Mouse (Mus musculus) CH12.LX (cell line): ENCODE results near the gene Lyl1. TPM values are rescaled to one million over a fixed set of nuclear protein-coding genes. Genes with fewer than 3 reads are reported as not detected.
A peak's percentile ranks its signal among the peaks of the same experiment; 100 is the strongest.

Experiments used
- DNase-seq: peaks from one replicate; pipeline ENCODE4 v3.0.0-alpha.2; 2013; ENCODE audit errors: extremely low read depth
- H3K27ac ChIP-seq: 2 replicates; pipeline ENCODE4 v1.5.1; 2012; ENCODE audit warnings: low read depth, mild to moderate bottlenecking, control low read depth, moderate library complexity; ENCODE audit not compliant: insufficient read depth
- H3K27me3 ChIP-seq: replicated peaks from 2 replicates; pipeline ENCODE3; 2012; ENCODE audit warnings: inconsistent platforms
- H3K36me3 ChIP-seq, 2 experiments: replicated peaks in 1 of 2; 2 replicates each; pipeline versions ENCODE3 to v1.6.1; 2012; ENCODE audit warnings: inconsistent platforms in 1 of 2, low read length in 1 of 2, mild to moderate bottlenecking in 1 of 2, mixed read lengths in 1 of 2, moderate library complexity in 1 of 2; ENCODE audit not compliant: control insufficient read depth in 1 of 2, insufficient read depth in 1 of 2
- H3K4me1 ChIP-seq, 2 experiments: 2 replicates each; pipeline ENCODE4 v1.6.1; 2012; ENCODE audit warnings: inconsistent platforms in 1 of 2, moderate library complexity in 1 of 2; ENCODE audit not compliant: insufficient read depth in 2 of 2, control insufficient read depth in 1 of 2
- H3K4me2 ChIP-seq: 2 replicates; pipeline ENCODE4 v1.6.1; 2012; ENCODE audit warnings: low read depth, mild to moderate bottlenecking, control low read depth; ENCODE audit not compliant: poor library complexity, insufficient read depth, severe bottlenecking
- H3K4me3 ChIP-seq, 3 experiments: fragments of 150-350 bp in 1 of 3; sonication (generic) in 1 of 3; replicated peaks in 1 of 3; 2 replicates each; pipeline versions ENCODE3 to v1.5.1; 2011 to 2012; ENCODE audit warnings: low read depth in 2 of 3, low read length in 2 of 3, mild to moderate bottlenecking in 2 of 3, moderate library complexity in 2 of 3, control low read depth in 1 of 3, improper control_type of control experiment in 1 of 3, inconsistent platforms in 1 of 3, mixed read lengths in 1 of 3; ENCODE audit not compliant: poor library complexity in 1 of 3
- H3K79me2 ChIP-seq: replicated peaks from 2 replicates; pipeline ENCODE4 v1.6.1; 2012; ENCODE audit warnings: mild to moderate bottlenecking, moderate library complexity; ENCODE audit not compliant: control insufficient read depth, poor library complexity, insufficient read depth, severe bottlenecking; ENCODE audit errors: extremely low read depth
- H3K9ac ChIP-seq: 2 replicates; pipeline ENCODE4 v1.6.1; 2012; ENCODE audit warnings: low read depth, mild to moderate bottlenecking, control low read depth, moderate library complexity; ENCODE audit not compliant: insufficient read depth
- H3K9me3 ChIP-seq: replicated peaks from 2 replicates; pipeline ENCODE3; 2012; ENCODE audit warnings: low read length, inconsistent platforms, mixed read lengths
- BHLHE40 ChIP-seq: IDR thresholded peaks from 2 replicates; pipeline ENCODE4 v1.6.1; 2011; ENCODE audit warnings: mild to moderate bottlenecking, low read depth, low read length, improper control_type of control experiment
- CHD1 ChIP-seq: IDR thresholded peaks from 2 replicates; pipeline ENCODE4 v1.6.1; 2012; ENCODE audit warnings: low read depth, low read length, improper control_type of control experiment, inconsistent platforms
- CTCF ChIP-seq, 2 experiments: IDR thresholded peaks in 1 of 2; conservative IDR thresholded peaks in 1 of 2; 2 replicates each; pipeline ENCODE4 v1.5.1; 2011 to 2012; ENCODE audit warnings: low read depth in 2 of 2, low read length in 2 of 2, improper control_type of control experiment in 1 of 2, inconsistent platforms in 1 of 2, mild to moderate bottlenecking in 1 of 2, moderate library complexity in 1 of 2
- ELF1 ChIP-seq: IDR thresholded peaks from 2 replicates; pipeline ENCODE4 v1.6.1; 2014; ENCODE audit warnings: low read depth, mild to moderate bottlenecking, inconsistent platforms, low read length, improper control_type of control experiment
- GABPA ChIP-seq: IDR thresholded peaks from 2 replicates; pipeline ENCODE4 v1.6.1; 2012; ENCODE audit warnings: low read depth, low read length, improper control_type of control experiment, inconsistent platforms; ENCODE audit not compliant: insufficient replicate concordance
- JUN ChIP-seq: IDR thresholded peaks from 2 replicates; pipeline ENCODE4 v1.6.1; 2011; ENCODE audit warnings: low read depth, mild to moderate bottlenecking, low read length, improper control_type of control experiment, moderate library complexity; ENCODE audit not compliant: insufficient read depth
- JUND ChIP-seq: conservative IDR thresholded peaks from 2 replicates; pipeline ENCODE4 v1.6.1; 2011; ENCODE audit warnings: low read depth, low read length, improper control_type of control experiment
- MAFK ChIP-seq: IDR thresholded peaks from 2 replicates; pipeline ENCODE4 v1.6.1; 2011; ENCODE audit warnings: low read length, improper control_type of control experiment; ENCODE audit not compliant: insufficient replicate concordance
- MAZ ChIP-seq: IDR thresholded peaks from 2 replicates; pipeline ENCODE4 v1.6.1; 2012; ENCODE audit warnings: low read depth, mild to moderate bottlenecking, inconsistent platforms, low read length, improper control_type of control experiment, moderate library complexity
- MXI1 ChIP-seq: IDR thresholded peaks from 2 replicates; pipeline ENCODE4 v1.6.1; 2011; ENCODE audit warnings: mild to moderate bottlenecking, low read depth, low read length, improper control_type of control experiment
- MYC ChIP-seq: IDR thresholded peaks from 2 replicates; pipeline ENCODE4 v1.6.1; 2011; ENCODE audit warnings: low read depth, mild to moderate bottlenecking, improper control_type of control experiment, low read length
- NELFE ChIP-seq: IDR thresholded peaks from 2 replicates; pipeline ENCODE4 v1.6.1; 2011; ENCODE audit warnings: low read depth, low read length, improper control_type of control experiment
- PAX5 ChIP-seq: IDR thresholded peaks from 2 replicates; pipeline ENCODE4 v1.6.1; 2012; ENCODE audit warnings: low read length, inconsistent platforms, mixed read lengths
- RCOR1 ChIP-seq: conservative IDR thresholded peaks from 2 replicates; pipeline ENCODE4 v1.6.1; 2012; ENCODE audit warnings: low read depth, mild to moderate bottlenecking, inconsistent platforms, low read length, improper control_type of control experiment
- SMC3 ChIP-seq: IDR thresholded peaks from 2 replicates; pipeline ENCODE4 v1.6.1; 2011; ENCODE audit warnings: low read depth, low read length, improper control_type of control experiment
- TBP ChIP-seq: conservative IDR thresholded peaks from 2 replicates; pipeline ENCODE4 v1.6.1; 2011; ENCODE audit warnings: low read depth, low read length, improper control_type of control experiment
- TCF12 ChIP-seq: IDR thresholded peaks from 2 replicates; pipeline ENCODE4 v1.6.1; 2014; ENCODE audit warnings: low read depth, mild to moderate bottlenecking, inconsistent platforms, low read length, improper control_type of control experiment
- UBTF ChIP-seq: IDR thresholded peaks from 2 replicates; pipeline ENCODE4 v1.6.1; 2012; ENCODE audit warnings: low read depth, mild to moderate bottlenecking, inconsistent platforms, low read length, improper control_type of control experiment, moderate library complexity
- USF1 ChIP-seq: IDR thresholded peaks from 2 replicates; pipeline ENCODE4 v1.6.1; 2014; ENCODE audit warnings: low read depth, mild to moderate bottlenecking, inconsistent platforms, low read length, improper control_type of control experiment
- USF2 ChIP-seq: conservative IDR thresholded peaks from 2 replicates; pipeline ENCODE4 v1.6.1; 2011; ENCODE audit warnings: low read depth, low read length, improper control_type of control experiment
- ZKSCAN1 ChIP-seq: IDR thresholded peaks from 2 replicates; pipeline ENCODE4 v1.6.1; 2012; ENCODE audit warnings: low read depth, inconsistent platforms, low read length, improper control_type of control experiment, borderline replicate concordance
- dilution Hi-C: fragments of 300-500 bp; cut with MboI; formaldehyde crosslinking; loops from 2 replicates; pipeline ENCODE4 v1.14.3; 2020; ENCODE audit warnings: low sequenced_read_pairs; ENCODE audit not compliant: extremely low pct_unique_long_range_greater_than_20kb, extremely low pct_ligation_motif_present
- in situ Hi-C: fragments of 300-500 bp; cut with MboI; formaldehyde crosslinking; loops from 3 replicates; pipeline ENCODE4 v1.14.3; 2019; ENCODE audit warnings: low sequenced_read_pairs, low pct_ligation_motif_present, low pct_unique_long_range_greater_than_20kb, mixed read lengths
- polyA plus RNA-seq: library from polyadenylated mRNA; unstranded; fragments of >175 nt; gene quantifications from 2 replicates; pipeline ENCODE4 v1.2.1, GENCODE M21; 2012; ENCODE audit warnings: low read depth; ENCODE audit not compliant: insufficient read length
- total RNA-seq, 2 experiments: library from RNA; depleted of rRNA; stranded (reverse); fragments of 300-350 nt in 1 of 2; fragments of >200 nt in 1 of 2; gene quantifications; 2 replicates each; pipeline ENCODE4 v1.2.3; 2012 to 2014

Gene Lyl1
- total and polyA plus RNA-seq, 3 experiments = 20.6 to 53.2 (median 38.5) TPM

DNA sequence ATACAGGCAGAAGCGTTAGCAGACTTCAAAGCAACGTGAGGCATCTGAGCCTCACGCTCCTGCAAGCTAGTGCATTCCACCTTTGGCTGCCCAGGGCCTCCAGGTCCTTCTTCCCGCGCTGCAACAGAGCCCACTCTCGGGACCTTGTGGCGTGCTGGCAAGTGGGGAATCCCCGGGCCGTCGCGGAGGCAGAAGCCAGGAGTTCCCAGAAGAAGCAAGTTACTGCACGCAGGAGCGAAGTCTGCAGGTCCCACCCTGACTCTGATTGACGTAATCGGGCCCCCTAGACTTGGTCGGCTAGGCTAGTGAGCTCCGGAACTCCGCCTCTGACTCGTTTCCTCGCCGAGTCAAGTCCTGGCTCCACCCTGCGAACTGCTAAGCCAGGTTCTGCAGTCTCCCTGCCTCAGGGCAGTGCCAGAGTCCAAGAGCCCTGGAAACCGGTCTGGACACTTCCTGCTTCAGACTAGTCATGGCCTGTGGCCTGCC, 44.6 kb upstream of the Lyl1 start (continued):
- TF ChIP-seq UBTF (no peak), SMC3 (no peak), NELFE (no peak)

DNA sequence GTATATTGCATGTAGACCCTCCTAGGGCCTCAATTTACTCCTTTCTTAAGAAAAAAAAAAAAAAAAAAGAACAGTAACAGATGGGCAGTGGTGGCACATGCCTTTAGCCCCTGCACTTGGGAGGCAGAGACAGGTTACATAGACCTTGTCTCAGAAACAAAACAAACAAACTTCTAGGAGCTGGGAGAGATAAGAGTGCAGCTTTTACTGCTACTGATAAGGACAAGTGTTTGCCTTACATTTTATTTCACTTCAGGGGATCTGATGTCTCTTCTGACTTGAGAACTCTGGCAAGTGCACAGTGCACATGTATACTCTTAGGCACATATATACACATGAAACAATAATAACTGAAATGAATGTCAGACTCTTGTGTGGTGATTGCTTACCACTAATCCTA, 44.1 kb upstream of the Lyl1 start:
- Histone ChIP-seq H3K9ac (peak overlapping the region; percentile 38; the same call in 1 of the 2 replicates), H3K36me3 (no peaks in the 10 kb centered on the region), H3K4me1 (peaks cover 7 to 36% of the 10 kb centered on the region in 2 experiments), H3K4me3 (peak overlapping the region in 1 of 3 experiments; percentile 6), H3K9me3 (no peaks in the 10 kb centered on the region), H3K27ac (no peak overlapping the region), H3K79me2 (peaks cover 20% of the 10 kb centered on the region), H3K27me3 (no peaks in the 10 kb centered on the region), H3K4me2 (peak overlapping the region; percentile 18)
- dilution Hi-C loops = no loop called here
- TF ChIP-seq ZKSCAN1 = no peak
- TF ChIP-seq RCOR1 = no peak
- no peak for TF ChIP-seq MAZ
- no peak for TF ChIP-seq MXI1
- no peak for TF ChIP-seq BHLHE40
- no peak for TF ChIP-seq USF2
- TF ChIP-seq USF1 = no peak
- TF ChIP-seq TBP = no peak
- TF ChIP-seq GABPA = no peak
- no peak for TF ChIP-seq ELF1
- TF ChIP-seq CHD1 = no peak
- no peak for TF ChIP-seq MAFK
- TF ChIP-seq MYC = no peak
- no peak for TF ChIP-seq CTCF (conservative IDR thresholded peaks at IDR 0.05 in 1 of 2, IDR thresholded peaks at IDR 0.05 in 1 of 2; ENCODE audit: low read depth in 2 of 2, low read length in 2 of 2)
- TF ChIP-seq TCF12 = no peak
- no peak for TF ChIP-seq PAX5
- no peak for TF ChIP-seq JUND
- TF ChIP-seq JUN = no peak
- in situ Hi-C loops = no loop called here
- no peak for DNase-seq
